Mouse (Mus musculus) liver, adult 2 months (tissue): ENCODE measurements around the gene Mmp24. TPM values are rescaled to one million over a fixed set of nuclear protein-coding genes. Genes with fewer than 3 reads are reported as not detected.

ENCODE experiments used
- DNase-seq: peaks from one replicate; pipeline ENCODE4 v3.0.0-alpha.2; 2011; ENCODE audit warnings: low read depth, low spot score; ENCODE audit errors: extremely low read depth
- H3K27ac ChIP-seq: fragments of 200-500 bp; replicated peaks from 2 replicates; pipeline ENCODE4 v1.5.1; 2012; ENCODE audit warnings: low read depth, mild to moderate bottlenecking, control low read depth, inconsistent platforms, low read length; ENCODE audit not compliant: insufficient read depth
- H3K27me3 ChIP-seq: fragments of 200-500 bp; 2 replicates; pipeline ENCODE4 v1.6.1; 2012; ENCODE audit warnings: mild to moderate bottlenecking, moderate library complexity, low read length, inconsistent platforms; ENCODE audit not compliant: control insufficient read depth, insufficient read depth
- H3K36me3 ChIP-seq: fragments of 200-500 bp; 2 replicates; pipeline ENCODE4 v1.6.1; 2012; ENCODE audit warnings: low read length, inconsistent platforms; ENCODE audit not compliant: control insufficient read depth, insufficient read depth
- H3K4me1 ChIP-seq: fragments of 200-500 bp; 2 replicates; pipeline ENCODE4 v1.6.1; 2011; ENCODE audit warnings: low read length; ENCODE audit not compliant: control insufficient read depth, insufficient read depth
- H3K4me3 ChIP-seq: fragments of 200-500 bp; 2 replicates; pipeline ENCODE4 v1.5.1; 2011; ENCODE audit warnings: low read depth, mild to moderate bottlenecking, control low read depth, low read length, moderate library complexity; ENCODE audit not compliant: insufficient read depth
- H3K79me2 ChIP-seq: fragments of 200-500 bp; 2 replicates; pipeline ENCODE4 v1.6.1; 2012; ENCODE audit warnings: inconsistent platforms, mild to moderate bottlenecking, low read length, moderate library complexity; ENCODE audit not compliant: control insufficient read depth, insufficient read depth
- H3K9ac ChIP-seq: fragments of 200-500 bp; 2 replicates; pipeline ENCODE4 v1.6.1; 2012; ENCODE audit warnings: low read depth, mild to moderate bottlenecking, control low read depth, inconsistent platforms, low read length
- CTCF ChIP-seq: fragments of 200-500 bp; IDR thresholded peaks from 2 replicates; pipeline ENCODE4 v1.5.1; 2011; ENCODE audit warnings: low read depth, low read length, control low read depth
- POLR2A ChIP-seq: fragments of 200-500 bp; IDR thresholded peaks from 2 replicates; pipeline ENCODE4 v1.6.1; 2011; ENCODE audit warnings: low read length, control low read depth; ENCODE audit not compliant: insufficient read depth; ENCODE audit errors: extremely low read depth
- WGBS: fragments of 180-500 bp; shearing (Covaris S2); methylation state at CpG from one replicate; pipeline ENCODE4 v1.1.7; 2018; 5-methylcytosine and 5-hydroxymethylcytosine counted together
- polyA plus RNA-seq: library from polyadenylated mRNA; depleted of rRNA; stranded (reverse); fragments of >200 nt; gene quantifications from 2 replicates; pipeline ENCODE4 v1.2.3, GENCODE M21; 2012
- total RNA-seq: library from RNA; depleted of rRNA; stranded (reverse); fragments of >200 nt; gene quantifications from 2 replicates; pipeline ENCODE4 v1.2.3, GENCODE M21; 2014

Gene Mmp24
- total and polyA plus RNA-seq, 2 experiments, result 0.05 TPM; not detected in 1

DNA sequence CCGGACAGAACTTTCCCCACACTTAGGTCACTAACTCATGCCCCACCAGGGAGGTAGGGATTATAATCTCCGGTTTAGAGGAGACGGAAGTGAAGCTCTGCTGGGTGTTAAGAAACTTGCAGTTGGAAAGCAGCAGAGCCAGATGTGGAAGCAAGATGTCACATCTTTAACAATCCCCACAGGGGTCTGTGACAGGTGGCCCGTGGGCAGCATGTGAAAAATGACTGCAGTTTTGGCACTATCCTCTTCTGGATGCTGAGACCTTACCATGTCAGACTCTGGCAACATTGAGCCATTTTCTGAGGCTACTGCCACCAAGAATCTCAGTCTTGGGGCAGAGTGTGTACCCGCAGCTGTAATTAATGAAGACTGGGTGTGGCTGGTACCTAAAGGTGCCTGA, 28.9 kb downstream of the Mmp24 start:
- TF ChIP-seq CTCF, result no peak
- TF ChIP-seq POLR2A, result no peak
- Histone ChIP-seq H3K4me1 (no peaks in the 10 kb centered on the region), H3K79me2 (no peaks in the 10 kb centered on the region), H3K4me3 (no peak overlapping the region), H3K27ac (no peak overlapping the region), H3K9ac (no peak overlapping the region), H3K36me3 (no peaks in the 10 kb centered on the region), H3K27me3 (no peaks in the 10 kb centered on the region)
- WGBS, result 79% methylated on average over 5 of the region's 5 CpGs
- no peak for DNase-seq

DNA sequence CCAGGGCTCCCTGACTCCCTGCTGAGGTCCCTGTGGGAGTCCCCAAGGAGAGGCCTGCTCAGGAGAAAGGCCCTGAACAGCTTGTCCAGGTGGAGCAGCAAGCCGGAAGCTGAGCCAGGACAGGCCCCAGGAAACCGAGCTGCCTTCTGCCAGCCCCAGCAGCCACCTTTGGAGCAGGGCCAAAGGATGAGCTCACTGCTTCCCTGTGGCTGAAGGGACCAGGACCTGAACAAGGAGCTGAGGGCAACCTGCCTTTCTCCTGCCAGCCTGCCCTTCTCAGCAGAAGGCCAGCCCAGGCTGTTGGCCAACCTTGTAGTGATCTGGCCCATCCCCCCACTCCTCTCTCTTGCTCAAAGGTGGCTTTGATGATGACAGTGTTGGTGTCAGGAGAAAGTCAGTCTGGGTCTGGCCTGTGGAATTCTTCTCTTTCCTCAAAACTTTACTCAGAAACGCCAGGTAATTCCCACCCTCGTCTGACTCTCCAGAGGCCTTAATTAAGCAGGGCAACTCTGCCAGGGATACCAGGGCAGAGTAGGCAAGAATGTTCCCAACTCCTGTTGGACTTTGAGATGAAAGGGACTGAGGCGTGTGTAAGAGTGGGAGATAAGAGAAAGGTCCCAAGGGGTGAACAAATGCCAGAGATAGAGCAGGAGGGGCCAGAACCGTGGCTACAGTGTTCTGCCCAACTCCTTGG, 30.2 kb downstream of the Mmp24 start:
- no peak overlapping the region for H3K27ac ChIP-seq
- no peak overlapping the region for H3K4me3 ChIP-seq
- no peaks in the 10 kb centered on the region for H3K27me3 ChIP-seq
- H3K9ac ChIP-seq, result no peak overlapping the region
- H3K36me3 ChIP-seq, result no peaks in the 10 kb centered on the region
- 34% methylated on average over 6 of the region's 6 CpGs for WGBS
- TF ChIP-seq CTCF (no peak), POLR2A (no peak)
- peak; percentile 55 for DNase-seq
- H3K79me2 ChIP-seq, result no peaks in the 10 kb centered on the region
- no peaks in the 10 kb centered on the region for H3K4me1 ChIP-seq

DNA sequence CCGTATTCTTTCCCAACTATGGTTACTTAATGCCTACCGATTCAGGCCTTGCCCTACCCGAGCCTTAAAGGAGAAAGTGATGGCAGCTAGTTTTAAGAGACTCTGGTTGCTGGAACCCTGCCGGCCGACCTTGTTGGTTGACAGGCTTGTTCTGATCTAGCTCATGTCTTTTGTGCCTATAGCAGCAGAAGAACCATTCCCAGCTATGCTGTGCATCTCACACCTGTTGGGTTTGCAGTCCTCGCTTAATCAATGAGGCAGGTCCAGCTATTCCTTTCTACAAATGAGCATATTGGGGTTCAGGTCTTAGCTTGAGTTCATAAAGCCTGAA, 30.7 kb downstream of the Mmp24 start:
- no peak for DNase-seq
- TF ChIP-seq POLR2A (no peak), CTCF (no peak)
- WGBS, result 71% methylated on average over 6 of the region's 6 CpGs
- no peak overlapping the region for H3K4me3 ChIP-seq
- no peak overlapping the region for H3K9ac ChIP-seq
- no peaks in the 10 kb centered on the region for H3K4me1 ChIP-seq
- H3K79me2 ChIP-seq, result no peaks in the 10 kb centered on the region
- H3K27me3 ChIP-seq, result no peaks in the 10 kb centered on the region
- no peaks in the 10 kb centered on the region for H3K36me3 ChIP-seq
- no peak overlapping the region for H3K27ac ChIP-seq

DNA sequence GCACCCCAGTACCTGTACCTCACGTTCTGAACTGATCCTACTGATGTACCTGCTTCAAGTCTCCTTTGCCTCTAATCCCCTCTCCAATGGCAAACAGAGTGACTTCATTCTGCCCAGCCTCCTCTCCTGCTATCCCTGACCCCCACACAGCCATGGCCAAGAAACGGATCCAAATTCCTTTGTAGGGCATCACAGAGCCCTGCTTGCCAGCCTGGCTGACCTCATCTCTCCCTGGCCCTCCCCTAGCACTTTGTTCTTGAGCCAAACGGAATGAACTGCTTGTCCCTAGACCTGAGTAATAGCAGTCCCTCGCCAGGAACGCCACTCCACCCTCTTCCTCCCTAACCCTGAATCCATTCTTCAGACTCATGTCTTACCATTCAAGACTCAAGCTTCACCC, 31.4 kb downstream of the Mmp24 start:
- H3K27ac ChIP-seq, result no peak overlapping the region
- H3K4me1 ChIP-seq, result no peaks in the 10 kb centered on the region
- no peaks in the 10 kb centered on the region for H3K36me3 ChIP-seq
- H3K4me3 ChIP-seq, result no peak overlapping the region
- TF ChIP-seq CTCF (no peak), POLR2A (no peak)
- DNase-seq, result peak; percentile 72
- H3K9ac ChIP-seq, result no peak overlapping the region
- WGBS, result 41% methylated on average over 5 of the region's 5 CpGs
- H3K27me3 ChIP-seq, result no peaks in the 10 kb centered on the region
- no peaks in the 10 kb centered on the region for H3K79me2 ChIP-seq

DNA sequence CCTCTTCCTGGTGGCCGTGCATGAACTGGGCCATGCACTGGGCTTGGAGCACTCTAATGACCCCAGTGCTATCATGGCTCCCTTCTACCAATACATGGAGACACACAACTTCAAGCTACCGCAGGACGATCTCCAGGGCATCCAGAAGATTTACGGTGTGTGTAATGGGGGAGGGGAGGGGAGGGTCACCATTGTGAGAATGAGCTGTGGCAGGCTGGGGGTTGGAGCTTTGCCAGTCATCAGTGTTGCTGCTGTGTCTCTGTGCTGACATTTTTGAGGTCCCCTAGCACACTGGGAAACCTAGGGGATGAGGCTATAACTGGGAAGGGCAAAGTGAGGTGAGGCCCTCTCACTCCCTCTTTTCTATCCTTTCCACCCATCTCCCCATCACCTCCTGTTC, 32.3 kb downstream of the Mmp24 start:
- DNase-seq, result no peak
- no peak overlapping the region for H3K27ac ChIP-seq

DNA sequence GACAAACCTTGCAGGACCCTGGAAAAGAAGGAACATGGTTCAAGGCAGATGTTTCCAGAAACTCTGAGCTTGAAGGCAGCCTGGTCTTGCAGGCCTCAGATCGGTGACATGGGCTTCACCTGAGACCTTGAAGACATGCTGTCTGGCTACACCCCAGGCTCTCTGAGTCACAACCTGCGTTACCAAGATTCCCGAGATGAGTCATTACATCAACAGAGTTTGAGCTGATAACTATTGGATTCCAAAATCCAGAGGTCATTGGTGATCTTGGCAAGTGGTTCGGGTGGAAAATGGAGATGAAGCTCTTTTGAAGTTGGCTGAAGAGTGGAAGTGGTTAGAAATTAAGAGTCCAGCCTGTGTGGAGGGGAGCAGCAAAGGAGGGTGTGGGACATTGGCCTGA, 34.5 kb downstream of the Mmp24 start:
- Histone ChIP-seq H3K79me2 (no peaks in the 10 kb centered on the region), H3K27ac (no peak overlapping the region), H3K36me3 (no peaks in the 10 kb centered on the region), H3K4me1 (no peaks in the 10 kb centered on the region), H3K27me3 (no peaks in the 10 kb centered on the region), H3K9ac (no peak overlapping the region), H3K4me3 (no peak overlapping the region)
- 29% methylated on average over 4 of the region's 4 CpGs for WGBS
- DNase-seq, result peak; percentile 65
- TF ChIP-seq CTCF, result no peak
- no peak for TF ChIP-seq POLR2A

More for the DNA sequence above, 32.3 kb downstream of the Mmp24 start:
- Histone ChIP-seq H3K4me1 (no peaks in the 10 kb centered on the region), H3K27me3 (no peaks in the 10 kb centered on the region), H3K9ac (no peak overlapping the region), H3K4me3 (no peak overlapping the region), H3K79me2 (no peaks in the 10 kb centered on the region), H3K36me3 (no peaks in the 10 kb centered on the region)
- WGBS, result 87% methylated on average over 4 of the region's 4 CpGs
- TF ChIP-seq CTCF, result no peak
- TF ChIP-seq POLR2A, result no peak
